Comparison of ENCODE assay signal across 22 mouse cellular contexts in genomic region chr2:19382206-19382605, GRCm38 (mm10). TPM values are rescaled to one million over a fixed set of nuclear protein-coding genes. Genes with fewer than 3 reads are reported as not detected.
A peak's percentile ranks its signal among the peaks of the same experiment; 100 is the strongest.
DNase-seq lines count a peak whose midpoint lies in the region; ATAC-seq and TF ChIP-seq lines count a peak whose summit lies in the region.
"Had no signal": no experiment of that assay in that cellular context is flagged by ENCODE, and none has a peak within 500 bp of the region (broad histone marks: within the 10 kb centered on the region; RNA-seq: fewer than 3 reads in every experiment).

No protein-coding gene starts in this region.

- DNase-seq in R1 (ENCODE audit: low read depth, low spot score): peak; percentile 61
- no peak for DNase-seq in midbrain, postnatal 0 days (ENCODE audit: low spot score)
- DNase-seq in ovary, postnatal 36 days (ENCODE audit: low spot score): no peak
- DNase-seq in spleen, postnatal 4 days (ENCODE audit: low spot score in 2 of 2): no peak
- DNase-seq: adrenal gland, adult 2 months; adrenal gland, postnatal 25 days; cerebellum, adult 18-20 months; cerebellum, adult 9-11 months; cerebellum, postnatal 36 days; forebrain, postnatal 0 days; gastrocnemius, adult 2 months; gastrocnemius, postnatal 25 days had no signal

- H3K9ac ChIP-seq in intestine, postnatal 0 days (ENCODE audit: low read depth, low read length): no peak overlapping the region
- H3K9ac ChIP-seq in intestine, embryonic 16.5 days (ENCODE audit: low read depth, low read length): no peak overlapping the region
- no peak overlapping the region for H3K9ac ChIP-seq in neural tube, embryonic 12.5 days
- no peak overlapping the region for H3K9ac ChIP-seq in neural tube, embryonic 15.5 days (replicated peaks)
- no peak overlapping the region for H3K9ac ChIP-seq in midbrain, postnatal 0 days (replicated peaks; ENCODE audit: low read length, poor library complexity, severe bottlenecking)
- H3K9ac ChIP-seq: embryonic facial prominence, embryonic 13.5 days; forebrain, embryonic 12.5 days; forebrain, postnatal 0 days; heart, embryonic 12.5 days; hindbrain, embryonic 15.5 days had no signal

- H3K4me3 ChIP-seq in intestine, postnatal 0 days (ENCODE audit: low read depth, low read length): no peak overlapping the region
- H3K4me3 ChIP-seq in intestine, embryonic 16.5 days (ENCODE audit: low read length): no peak overlapping the region
- no peak overlapping the region for H3K4me3 ChIP-seq in neural tube, embryonic 12.5 days
- no peak overlapping the region for H3K4me3 ChIP-seq in neural tube, embryonic 15.5 days (replicated peaks)
- H3K4me3 ChIP-seq in midbrain, postnatal 0 days (ENCODE audit: low read depth, low read length): no peak overlapping the region
- H3K4me3 ChIP-seq: embryonic facial prominence, embryonic 13.5 days; forebrain, embryonic 12.5 days; gastrocnemius, adult 2 months; heart, embryonic 12.5 days; hindbrain, embryonic 10.5 days; hindbrain, embryonic 15.5 days had no signal

- no peak overlapping the region for H3K27ac ChIP-seq in intestine, postnatal 0 days (ENCODE audit: low read depth, low read length)
- H3K27ac ChIP-seq in intestine, embryonic 16.5 days (ENCODE audit: low read length): no peak overlapping the region
- no peak overlapping the region for H3K27ac ChIP-seq in neural tube, embryonic 12.5 days
- no peak overlapping the region for H3K27ac ChIP-seq in neural tube, embryonic 15.5 days (replicated peaks)
- no peak overlapping the region for H3K27ac ChIP-seq in midbrain, postnatal 0 days (ENCODE audit: low read depth, low read length)
- H3K27ac ChIP-seq: embryonic facial prominence, embryonic 13.5 days; forebrain, embryonic 12.5 days; gastrocnemius, adult 2 months; hindbrain, embryonic 10.5 days; hindbrain, embryonic 15.5 days had no signal

- no peaks in the 10 kb centered on the region for H3K4me1 ChIP-seq in intestine, postnatal 0 days (replicated peaks; ENCODE audit: control insufficient read depth, insufficient read depth, low read length)
- no peaks in the 10 kb centered on the region for H3K4me1 ChIP-seq in intestine, embryonic 16.5 days (ENCODE audit: control insufficient read depth, insufficient read depth, low read length)
- H3K4me1 ChIP-seq in neural tube, embryonic 12.5 days: no peaks in the 10 kb centered on the region
- H3K4me1 ChIP-seq in neural tube, embryonic 15.5 days: no peaks in the 10 kb centered on the region
- no peaks in the 10 kb centered on the region for H3K4me1 ChIP-seq in midbrain, postnatal 0 days (ENCODE audit: insufficient read depth, low read length)
- H3K4me1 ChIP-seq: embryonic facial prominence, embryonic 13.5 days; forebrain, embryonic 12.5 days; heart, embryonic 12.5 days; hindbrain, embryonic 15.5 days had no signal

- WGBS in intestine, postnatal 0 days: 83% methylated on average over 1 of the region's 1 CpGs
- 54% methylated on average over 1 of the region's 1 CpGs for WGBS in intestine, embryonic 16.5 days
- 76% methylated on average over 1 of the region's 1 CpGs for WGBS in neural tube, embryonic 12.5 days
- 82% methylated on average over 1 of the region's 1 CpGs for WGBS in neural tube, embryonic 15.5 days
- WGBS in midbrain, postnatal 0 days: 90% methylated on average over 1 of the region's 1 CpGs

- H3K36me3 ChIP-seq in intestine, postnatal 0 days (ENCODE audit: control insufficient read depth, insufficient read depth): 0 out of 2 replicates have a peak, but pooled peaks cover 4% of the 10 kb centered on the region
- no peaks in the 10 kb centered on the region; the same call in 1 of the 2 replicates for H3K36me3 ChIP-seq in intestine, embryonic 16.5 days (ENCODE audit: control insufficient read depth, insufficient read depth, low read length)
- H3K36me3 ChIP-seq in neural tube, embryonic 12.5 days: no peaks in the 10 kb centered on the region
- H3K36me3 ChIP-seq in neural tube, embryonic 15.5 days: no peaks in the 10 kb centered on the region
- no peaks in the 10 kb centered on the region for H3K36me3 ChIP-seq in midbrain, postnatal 0 days (ENCODE audit: insufficient read depth, low read length)
- H3K36me3 ChIP-seq: forebrain, embryonic 12.5 days; hindbrain, embryonic 10.5 days; hindbrain, embryonic 15.5 days had no signal

- no peak overlapping the region for H3K4me2 ChIP-seq in intestine, postnatal 0 days (replicated peaks; ENCODE audit: low read depth)
- H3K4me2 ChIP-seq in intestine, embryonic 16.5 days (ENCODE audit: low read depth, low read length): no peak overlapping the region
- no peak overlapping the region for H3K4me2 ChIP-seq in neural tube, embryonic 12.5 days (replicated peaks)
- H3K4me2 ChIP-seq in neural tube, embryonic 15.5 days: no peak overlapping the region
- no peak overlapping the region for H3K4me2 ChIP-seq in midbrain, postnatal 0 days (ENCODE audit: low read depth, low read length, poor library complexity, severe bottlenecking)
- H3K4me2 ChIP-seq: embryonic facial prominence, embryonic 13.5 days; forebrain, embryonic 12.5 days; heart, embryonic 12.5 days; hindbrain, embryonic 15.5 days had no signal

- no peaks in the 10 kb centered on the region for H3K27me3 ChIP-seq in intestine, postnatal 0 days (replicated peaks; ENCODE audit: control insufficient read depth, insufficient read depth, low read length)
- no peaks in the 10 kb centered on the region for H3K27me3 ChIP-seq in intestine, embryonic 16.5 days (replicated peaks; ENCODE audit: control insufficient read depth, insufficient read depth, low read length)
- no peaks in the 10 kb centered on the region for H3K27me3 ChIP-seq in neural tube, embryonic 12.5 days (replicated peaks)
- no peaks in the 10 kb centered on the region for H3K27me3 ChIP-seq in neural tube, embryonic 15.5 days (replicated peaks)
- H3K27me3 ChIP-seq in midbrain, postnatal 0 days (ENCODE audit: insufficient read depth, low read length): no peaks in the 10 kb centered on the region
- H3K27me3 ChIP-seq: CH12.LX; embryonic facial prominence, embryonic 13.5 days; forebrain, embryonic 12.5 days; heart, embryonic 12.5 days; hindbrain, embryonic 15.5 days had no signal

- ATAC-seq in intestine, postnatal 0 days: 0 out of 2 replicates have a peak, but pooled peaks have one; percentile 19
- no peak for ATAC-seq in intestine, embryonic 16.5 days
- 0 out of 2 replicates have a peak, but pooled peaks have one; percentile 15 for ATAC-seq in neural tube, embryonic 12.5 days (ENCODE audit: low FRiP score, low read depth)
- no peak for ATAC-seq in neural tube, embryonic 15.5 days (ENCODE audit: low FRiP score)
- ATAC-seq in midbrain, postnatal 0 days (ENCODE audit: low FRiP score): 0 out of 2 replicates have a peak, but pooled peaks have one; percentile 8
- ATAC-seq: forebrain, postnatal 0 days had no signal

- H3K9me3 ChIP-seq in intestine, postnatal 0 days (ENCODE audit: control insufficient read depth): no peaks in the 10 kb centered on the region
- no peaks in the 10 kb centered on the region; the same call in 1 of the 2 replicates for H3K9me3 ChIP-seq in intestine, embryonic 16.5 days (ENCODE audit: control insufficient read depth, low read length)
- H3K9me3 ChIP-seq in neural tube, embryonic 12.5 days: no peaks in the 10 kb centered on the region
- no peaks in the 10 kb centered on the region for H3K9me3 ChIP-seq in neural tube, embryonic 15.5 days (replicated peaks)
- no peaks in the 10 kb centered on the region for H3K9me3 ChIP-seq in midbrain, postnatal 0 days (ENCODE audit: low read length)
- H3K9me3 ChIP-seq: embryonic facial prominence, embryonic 13.5 days; forebrain, embryonic 12.5 days; heart, embryonic 12.5 days; hindbrain, embryonic 10.5 days; hindbrain, embryonic 15.5 days had no signal

- no peak for TF ChIP-seq CTCF in intestine, postnatal 0 days (IDR thresholded peaks at IDR 0.05; ENCODE audit: low read depth)
- TF ChIP-seq CTCF in midbrain, postnatal 0 days (IDR thresholded peaks at IDR 0.05): no peak

RNA-seq across cellular contexts. Expression of gene Msrb2, which starts 11.0 kb away (rescaled TPM):
- 8.3 TPM in 2 replicates for polyA plus RNA-seq in intestine, postnatal 0 days (2015; fragmentation: Nextera tagmentation; extraction: Ambion mirVana)
- 21.4 and 22.1 TPM in 2 replicates for polyA plus RNA-seq in intestine, embryonic 16.5 days (2015; fragmentation: Nextera tagmentation; extraction: Ambion mirVana)
- polyA plus RNA-seq in neural tube, embryonic 12.5 days (2016; fragmentation: Nextera tagmentation; extraction: Ambion mirVana): 12.6 and 13.2 TPM in 2 replicates
- 12.1 and 16.5 TPM in 2 replicates for polyA plus RNA-seq in neural tube, embryonic 15.5 days (2015; fragmentation: Nextera tagmentation; extraction: Ambion mirVana)
- total RNA-seq in midbrain, postnatal 0 days (2014; rRNA removed): 8.3 and 9.0 TPM in 2 replicates
- polyA plus RNA-seq in midbrain, postnatal 0 days (2015; fragmentation: Nextera tagmentation; extraction: Ambion mirVana): 8.8 and 8.9 TPM in 2 replicates

Comparison
In these comparisons a context has a peak if more than half of its experiments do, and no peak if none do; other contexts are left out.
1. ATAC-seq: peak in intestine, postnatal 0 days (single experiment), neural tube, embryonic 12.5 days (single experiment) and midbrain, postnatal 0 days (single experiment); none in intestine, embryonic 16.5 days (single experiment) and neural tube, embryonic 15.5 days (single experiment).